Mouse (Mus musculus): ENCODE results near the gene Ttll8. TPM values are rescaled to one million over a fixed set of nuclear protein-coding genes. Genes with fewer than 3 reads are reported as not detected.
A peak's percentile ranks its signal among the peaks of the same experiment; 100 is the strongest.

Gene Ttll8
- total RNA-seq, 4 experiments from 2014 or later: not detected

GRCm38 (mm10) chr15:88861772-88862622, 92.2 kb downstream of the Ttll8 start, which contains the start of gene Pim3:
Pim3 (plus strand) TSS chr15:88862186.
- peak; percentile 96 to 98 for DNase-seq (ENCODE audit: low spot score in 2 of 2)

- DNase-seq (ENCODE audit: low spot score in 2 of 2): no peak
Measured at GRCm38 (mm10) chr15:88860781-88861180, 93.4 kb downstream of the Ttll8 start.

DNA sequence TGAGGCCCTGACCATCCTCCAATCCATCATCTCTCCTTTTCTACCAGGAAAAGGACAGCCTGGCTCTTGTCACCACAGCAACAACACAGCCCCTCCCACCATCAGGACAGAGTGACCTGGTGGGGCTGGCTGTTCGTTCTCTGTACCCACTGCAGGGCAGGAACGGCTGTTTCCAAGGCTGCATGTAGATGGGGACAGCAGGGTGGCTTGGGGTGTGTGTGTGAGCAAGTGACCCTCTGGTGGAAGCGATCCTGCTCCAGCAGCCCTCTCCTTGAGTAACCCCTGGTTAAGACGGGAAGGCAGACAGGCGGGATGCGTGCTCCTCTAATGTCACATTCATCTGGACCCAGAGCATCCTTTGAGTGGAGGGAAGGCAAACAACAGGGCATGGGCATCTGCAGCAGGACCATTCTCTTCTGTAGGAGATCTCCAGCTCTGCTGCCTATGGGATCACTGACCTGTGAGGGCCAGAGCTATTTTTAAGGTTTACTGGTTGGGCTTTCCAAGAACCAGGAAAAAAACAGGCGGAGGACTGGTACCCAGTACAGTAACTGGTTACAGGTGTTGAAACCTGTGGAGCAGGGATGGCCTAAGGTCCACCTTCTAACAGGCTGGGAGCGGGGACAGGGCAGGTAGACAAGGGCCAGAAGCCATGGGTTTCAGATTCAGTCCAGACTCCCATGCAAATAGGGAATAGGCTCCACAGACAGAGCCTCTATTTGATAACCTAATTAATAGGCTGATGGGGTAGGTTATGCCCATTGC, 94.8 kb downstream of the Ttll8 start:
- no peak for DNase-seq (ENCODE audit: low spot score in 2 of 2)

- no peak for DNase-seq (ENCODE audit: low spot score in 2 of 2)
Measured at GRCm38 (mm10) chr15:88858707-88859106, 95.5 kb downstream of the Ttll8 start.

GRCm38 (mm10) chr15:88858141-88858541, 96.1 kb downstream of the Ttll8 start:
- DNase-seq (ENCODE audit: low spot score in 2 of 2): peak; percentile 61 to 69

DNA sequence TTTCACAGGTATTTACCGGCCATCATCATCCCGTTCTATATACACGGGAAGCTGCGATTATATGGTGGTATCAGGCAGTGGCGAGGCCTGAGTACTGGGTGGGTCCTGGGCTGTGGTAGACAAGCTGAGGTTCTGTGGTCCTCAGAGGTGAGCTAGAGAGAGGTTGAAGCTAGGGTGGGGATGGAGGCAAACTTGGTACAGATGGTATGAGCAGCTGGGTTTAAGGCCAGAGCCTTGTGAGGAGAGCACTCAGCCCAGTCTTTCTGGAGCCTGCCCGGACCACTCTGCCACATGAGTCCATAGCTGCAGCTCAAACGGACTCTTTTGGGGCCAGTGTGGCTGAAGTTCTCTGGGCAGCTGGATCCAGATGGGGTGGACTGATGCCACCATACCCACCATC, 96.9 kb downstream of the Ttll8 start:
- no peak for DNase-seq (ENCODE audit: low spot score in 2 of 2)

DNA sequence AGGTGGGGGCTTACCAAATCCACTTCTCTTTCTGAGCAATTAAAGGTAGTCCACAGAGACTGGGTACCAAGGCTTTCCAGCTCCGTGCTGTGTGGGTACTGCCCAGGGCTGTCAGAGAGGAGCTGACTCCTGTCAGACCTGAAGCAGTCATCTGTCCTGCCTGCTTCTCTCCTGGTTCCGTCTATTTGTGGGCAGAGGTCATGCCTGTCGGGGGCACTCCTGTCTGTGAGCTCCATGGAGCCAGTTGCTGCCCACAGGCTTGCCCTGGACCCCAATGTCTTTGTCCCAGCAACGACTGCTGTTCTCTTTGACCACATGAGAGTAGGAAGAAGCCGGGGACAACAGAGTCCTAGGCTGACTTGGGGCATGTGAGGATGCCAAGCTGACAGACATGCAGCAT, 97.6 kb downstream of the Ttll8 start:
- no peak for DNase-seq (ENCODE audit: low spot score in 2 of 2)

DNA sequence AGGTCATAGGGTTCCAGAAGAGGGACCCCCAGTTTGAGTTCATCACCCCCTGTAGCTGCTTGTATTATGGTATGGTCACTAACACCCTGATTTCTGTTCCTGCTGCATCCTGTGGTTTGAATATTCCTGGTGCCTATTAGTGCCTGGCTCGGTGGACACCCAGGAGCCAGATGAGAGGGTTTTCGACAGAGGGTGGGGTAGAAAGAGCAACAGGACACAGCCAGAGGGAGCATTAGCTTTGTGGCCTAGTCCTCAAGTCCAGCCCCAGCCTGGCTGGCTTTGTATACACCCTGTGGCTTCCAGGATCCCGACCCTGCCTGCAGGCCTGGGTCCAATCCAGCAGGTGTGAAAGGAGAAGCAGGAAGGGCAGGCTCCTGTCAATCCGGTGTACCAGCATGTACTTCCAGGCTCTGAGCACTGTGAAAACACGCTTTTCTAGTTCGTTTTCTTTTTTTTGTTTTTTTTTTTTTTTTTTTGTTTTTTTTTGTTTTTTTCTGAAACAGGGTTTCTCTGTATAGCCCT, 98.3 kb downstream of the Ttll8 start:
- DNase-seq (ENCODE audit: low spot score in 2 of 2): no peak

DNA sequence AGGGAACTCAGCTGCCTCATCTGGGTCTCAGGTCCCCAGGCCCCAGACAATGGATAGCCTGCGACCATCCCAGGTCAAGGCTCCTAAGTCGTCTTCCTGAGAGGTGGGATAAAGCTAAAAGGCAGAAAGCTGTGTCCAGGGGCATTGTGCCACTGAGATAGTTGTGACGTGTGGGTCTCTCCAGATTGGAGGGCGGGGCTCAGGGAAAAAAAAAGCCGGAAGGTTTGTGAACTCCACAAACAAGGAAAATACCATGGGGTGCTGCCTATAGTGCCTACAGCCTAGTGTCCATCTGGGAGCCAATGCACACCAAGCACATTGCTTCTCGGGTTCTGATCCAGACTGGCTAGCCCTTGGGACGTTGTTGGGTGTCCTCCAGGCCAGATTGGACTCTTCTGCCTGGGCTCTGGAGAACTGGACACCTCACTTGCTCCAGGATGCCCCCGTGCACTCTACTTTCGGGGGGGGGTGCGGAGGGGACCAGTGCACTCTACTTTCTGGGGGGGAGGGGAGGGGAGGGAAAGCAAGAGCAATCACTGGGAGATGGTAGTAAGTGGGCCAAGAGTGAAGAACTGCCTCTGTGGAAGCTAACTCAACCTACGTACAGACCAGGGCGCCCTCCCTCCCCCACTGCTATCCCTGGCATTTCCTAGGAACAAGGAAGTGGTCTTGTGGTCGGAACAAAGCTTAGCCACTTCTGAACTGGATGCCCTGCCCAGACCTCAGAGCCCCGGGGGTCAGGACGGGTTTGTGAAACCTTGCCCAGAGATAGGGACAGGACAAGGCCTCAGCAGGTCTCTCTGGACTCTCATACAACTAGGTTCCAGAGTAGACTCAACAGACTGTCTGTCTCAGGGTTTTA, 99.0 kb downstream of the Ttll8 start:
- DNase-seq (ENCODE audit: low spot score in 2 of 2): no peak

GRCm38 (mm10) chr15:88854119-88854968, 99.9 kb downstream of the Ttll8 start:
- no peak for DNase-seq (ENCODE audit: low spot score in 2 of 2)

DNA sequence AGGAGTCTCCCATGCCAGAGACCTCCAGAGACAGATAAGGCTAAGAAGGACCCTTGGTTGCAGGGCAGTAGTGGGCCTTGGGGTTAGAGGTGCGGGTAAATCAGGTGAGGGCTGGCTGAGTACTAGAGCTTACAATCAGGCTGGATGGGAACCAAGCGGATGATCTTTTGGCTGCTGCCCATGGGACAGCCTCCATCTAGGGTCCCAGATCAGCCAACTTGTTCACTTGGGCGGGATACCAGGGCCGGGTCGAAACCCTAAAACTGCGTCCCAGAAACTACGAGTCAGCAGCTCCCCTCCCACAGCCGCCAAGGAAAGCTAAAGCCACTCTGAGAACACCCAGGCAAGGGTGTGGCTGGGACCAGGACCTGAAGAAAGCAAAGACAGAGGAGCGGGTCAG, 101.1 kb downstream of the Ttll8 start:
- no peak for DNase-seq (ENCODE audit: low spot score in 2 of 2)

- DNase-seq (ENCODE audit: low spot score in 2 of 2): no peak
Measured at GRCm38 (mm10) chr15:88851507-88852149, 102.6 kb downstream of the Ttll8 start.

GRCm38 (mm10) chr15:88851076-88851475, 103.1 kb downstream of the Ttll8 start:
- DNase-seq (ENCODE audit: low spot score in 2 of 2): no peak

GRCm38 (mm10) chr15:88850146-88850826, 103.9 kb downstream of the Ttll8 start:
- peak; percentile 80 to 86 for DNase-seq (ENCODE audit: low spot score in 2 of 2)

- DNase-seq (ENCODE audit: low spot score in 2 of 2): no peak
Measured at GRCm38 (mm10) chr15:88849621-88850020, 104.6 kb downstream of the Ttll8 start.

DNA sequence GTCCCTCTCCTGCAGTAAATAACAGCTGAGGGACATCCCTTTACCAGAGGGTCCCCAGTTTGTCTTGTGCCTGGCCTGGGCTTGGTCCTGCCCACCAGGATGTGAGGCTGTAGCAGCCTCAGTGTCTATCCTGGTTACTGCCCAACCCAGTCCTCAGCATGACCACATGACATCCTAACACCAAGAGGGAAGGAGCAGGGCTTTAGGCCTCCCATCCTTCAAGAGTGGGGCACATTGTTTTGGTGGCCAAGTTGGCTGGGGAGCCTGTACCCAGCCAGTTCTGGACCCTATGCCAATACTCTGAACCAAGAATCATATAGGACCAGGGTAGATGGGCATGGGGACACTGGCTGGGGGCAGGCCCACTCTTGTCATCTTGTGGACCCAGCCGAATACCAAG, 105.6 kb downstream of the Ttll8 start:
- no peak for DNase-seq (ENCODE audit: low spot score in 2 of 2)

DNA sequence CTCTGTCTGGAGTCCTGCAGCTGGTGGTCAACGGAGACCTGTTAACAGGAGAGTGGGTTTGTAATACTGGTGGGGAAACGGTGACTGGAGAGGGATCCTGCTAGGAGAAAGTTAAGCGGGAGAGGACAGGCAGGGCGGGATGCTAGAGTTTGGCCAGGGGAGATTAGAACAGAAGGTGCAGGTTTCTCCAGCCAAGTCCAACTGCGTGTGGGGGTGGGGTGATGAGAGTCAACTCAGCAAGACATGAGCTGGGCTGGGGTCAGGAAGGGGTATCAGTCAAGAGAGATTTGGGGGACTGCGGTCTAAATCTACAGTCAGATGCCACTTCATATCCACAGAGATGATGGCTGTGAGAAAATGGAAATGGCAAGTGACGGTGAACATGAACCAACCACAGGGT, 109.3 kb downstream of the Ttll8 start:
- no peak for DNase-seq (ENCODE audit: low spot score in 2 of 2)

DNA sequence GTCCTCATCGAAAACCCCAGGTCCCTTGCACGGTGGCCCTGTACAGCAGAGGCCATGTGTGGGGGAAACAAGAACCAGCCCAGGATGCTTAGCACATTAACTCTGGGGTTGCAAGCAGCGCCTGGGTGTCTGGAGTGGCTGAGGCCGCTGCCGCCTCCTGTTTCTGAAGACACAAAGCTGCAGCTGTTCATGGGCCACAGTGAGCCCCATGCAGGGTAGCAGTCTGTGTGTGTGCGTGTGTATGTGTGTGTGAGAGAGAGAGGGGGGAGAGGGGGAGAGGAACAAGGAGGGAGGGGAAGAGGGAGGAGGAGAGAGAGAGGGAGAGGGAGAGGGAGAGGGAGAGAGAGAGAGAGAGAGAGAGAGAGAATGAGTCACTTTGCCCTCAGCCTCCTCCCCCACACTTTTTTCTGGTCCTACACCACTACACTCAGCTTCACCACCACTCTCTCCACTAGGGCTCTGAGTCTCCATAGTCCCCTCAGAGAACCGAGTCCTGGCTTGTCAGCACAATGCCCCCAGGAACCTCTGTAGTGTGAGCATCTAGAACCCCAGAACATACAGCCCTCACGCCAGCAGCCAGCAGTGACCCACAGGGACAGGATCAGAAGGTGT, 110.6 kb downstream of the Ttll8 start:
- no peak for DNase-seq (ENCODE audit: low spot score in 2 of 2)

DNA sequence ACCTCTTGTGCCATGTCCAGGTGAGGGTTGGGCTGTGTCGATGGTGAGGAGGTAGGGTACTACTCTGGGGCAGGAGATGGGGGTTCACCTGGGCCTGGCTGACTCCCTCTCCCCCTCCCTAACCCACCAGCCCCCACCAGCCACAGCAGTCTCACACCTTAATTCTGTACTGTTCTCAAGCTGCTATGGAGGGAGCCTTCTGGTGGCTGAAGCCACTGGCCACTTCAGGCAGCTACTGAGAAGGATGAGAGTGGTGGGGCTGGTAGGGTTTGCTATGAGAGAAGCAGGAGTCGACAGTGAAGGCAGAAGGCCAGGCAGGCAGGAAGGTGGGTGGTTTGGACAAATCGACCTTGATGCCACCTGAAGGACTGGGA, 111.9 kb downstream of the Ttll8 start:
- DNase-seq (ENCODE audit: low spot score in 2 of 2): no peak
